ENCODE assay signal across 9 mouse cellular contexts in the genomic region with DNA sequence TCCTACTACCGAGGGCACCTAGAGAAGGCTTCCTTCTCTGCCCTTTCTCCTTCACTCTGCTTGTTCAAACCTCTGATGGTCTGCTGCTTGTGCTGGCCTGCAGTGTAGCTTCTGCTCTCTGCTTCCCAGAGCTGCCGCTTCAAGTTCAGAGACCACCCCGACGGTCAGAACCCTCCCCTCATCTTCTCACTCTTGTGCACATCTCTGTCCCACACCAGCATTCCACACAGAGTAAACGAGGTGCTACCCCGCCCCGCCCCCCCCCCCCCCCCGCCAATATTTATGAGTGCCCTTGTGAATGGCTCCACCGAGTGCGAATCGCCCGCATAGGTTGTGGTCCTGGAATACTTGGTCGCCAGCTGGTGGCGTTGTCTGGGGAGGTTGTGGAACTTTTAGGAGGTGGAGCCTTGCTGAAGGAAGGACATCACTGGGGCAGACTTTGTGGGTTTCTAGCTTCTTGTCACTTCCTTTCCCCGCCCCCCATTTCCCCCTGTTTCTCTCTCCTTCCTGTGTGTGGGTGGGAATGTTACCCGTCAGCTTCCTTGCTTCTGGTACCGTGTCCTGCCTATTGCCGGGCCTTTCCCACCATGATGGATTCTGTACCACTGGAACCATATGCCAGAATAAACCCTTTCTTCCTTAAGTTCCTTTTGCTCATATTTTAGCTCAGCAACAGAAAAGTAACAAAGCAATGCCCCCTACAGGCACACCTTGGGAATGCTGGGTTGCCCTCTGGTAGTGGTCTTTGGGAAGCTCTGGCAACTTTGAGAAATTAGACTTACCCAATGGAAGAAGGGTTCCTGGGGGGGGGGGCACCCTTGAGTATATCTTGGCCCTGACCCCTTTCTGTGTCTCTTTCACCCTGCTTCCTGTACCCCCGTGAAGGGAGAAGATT. TPM values are rescaled to one million over a fixed set of nuclear protein-coding genes. Genes with fewer than 3 reads are reported as not detected.
DNase-seq lines count a peak whose midpoint lies in the region; ATAC-seq lines count a peak whose summit lies in the region.
"Had no signal": no experiment of that assay in that cellular context is flagged by ENCODE, and none has a peak within 500 bp of the region (broad histone marks: within the 10 kb centered on the region; RNA-seq: fewer than 3 reads in every experiment).

No protein-coding gene starts in this region.

- DNase-seq in heart, embryonic 10.5 days (ENCODE audit: low spot score): no peak
- DNase-seq in heart, postnatal 36 days: no peak
- peak; percentile 71 for DNase-seq in MEL-GATA-1-ER (ENCODE audit: extremely low read depth, low read depth)
- no peak for DNase-seq in liver, embryonic 11.5 days (ENCODE audit: low spot score)
- DNase-seq in retina, embryonic 14.5 days (ENCODE audit: low spot score): peak; percentile 58
- DNase-seq in frontal cortex, postnatal 36 days (ENCODE audit: low spot score in 2 of 2): no peak
- DNase-seq in left cerebral cortex, postnatal 10 days (ENCODE audit: extremely low spot score in 1 of 2, low spot score in 2 of 2): no peak

- peak overlapping the region; percentile 84 for H3K27ac ChIP-seq in heart, embryonic 10.5 days
- H3K27ac ChIP-seq in heart, embryonic 15.5 days: peak overlapping the region; percentile 66
- H3K27ac ChIP-seq in liver, embryonic 11.5 days (ENCODE audit: low read depth, low read length): peak overlapping the region; percentile 30
- H3K27ac ChIP-seq: embryonic facial prominence, embryonic 13.5 days had no signal

- peak overlapping the region; percentile 24; the same call in 1 of the 2 replicates for H3K4me3 ChIP-seq in heart, embryonic 10.5 days
- H3K4me3 ChIP-seq in heart, embryonic 15.5 days: no peak overlapping the region
- peak overlapping the region; percentile 28 for H3K4me3 ChIP-seq in liver, embryonic 11.5 days (ENCODE audit: low read depth, low read length)
- H3K4me3 ChIP-seq: embryonic facial prominence, embryonic 13.5 days had no signal

- ATAC-seq in heart, embryonic 15.5 days (replicated peaks; ENCODE audit: insufficient number of reproducible peaks, insufficient read depth, low FRiP score, low read depth): no peak
- peak; percentile 27; the same call in 1 of the 2 replicates for ATAC-seq in liver, embryonic 11.5 days (replicated peaks; ENCODE audit: low FRiP score)

- 33% methylated on average over 19 of the region's 19 CpGs for WGBS in heart, embryonic 10.5 days
- WGBS in heart, embryonic 15.5 days: 30% methylated on average over 18 of the region's 19 CpGs
- 21% methylated on average over 15 of the region's 19 CpGs for WGBS in liver, embryonic 11.5 days

- intact Hi-C loops in heart, postnatal 36 days (cut with DNase I): no loop called here
- intact Hi-C loops in left cerebral cortex, postnatal 10 days (cut with DNase I): no loop called here

- H3K4me1 ChIP-seq in heart, embryonic 10.5 days: peaks cover 24% of the 10 kb centered on the region
- H3K4me1 ChIP-seq in heart, embryonic 15.5 days (replicated peaks): peaks cover 21% of the 10 kb centered on the region
- peaks cover 27% of the 10 kb centered on the region for H3K4me1 ChIP-seq in liver, embryonic 11.5 days (replicated peaks; ENCODE audit: control insufficient read depth, insufficient read depth, low read length)

- no peak overlapping the region for H3K4me2 ChIP-seq in heart, embryonic 15.5 days
- H3K4me2 ChIP-seq in liver, embryonic 11.5 days: peak overlapping the region; percentile 51
- H3K4me2 ChIP-seq: embryonic facial prominence, embryonic 13.5 days had no signal

- H3K9ac ChIP-seq in heart, embryonic 15.5 days: no peak overlapping the region
- 0 out of 2 replicates have a peak overlapping the region, but pooled peaks have one; percentile 30 for H3K9ac ChIP-seq in liver, embryonic 11.5 days (ENCODE audit: low read depth, low read length)
- H3K9ac ChIP-seq: embryonic facial prominence, embryonic 13.5 days had no signal

- no peaks in the 10 kb centered on the region for H3K27me3 ChIP-seq in heart, embryonic 10.5 days (ENCODE audit: insufficient read depth, poor library complexity, severe bottlenecking)
- no peaks in the 10 kb centered on the region for H3K27me3 ChIP-seq in heart, embryonic 15.5 days
- H3K27me3 ChIP-seq in liver, embryonic 11.5 days (replicated peaks; ENCODE audit: control insufficient read depth, insufficient read depth, low read length): no peaks in the 10 kb centered on the region
- H3K27me3 ChIP-seq: embryonic facial prominence, embryonic 13.5 days had no signal

- no peaks in the 10 kb centered on the region for H3K36me3 ChIP-seq in heart, embryonic 10.5 days
- H3K36me3 ChIP-seq in heart, embryonic 15.5 days: no peaks in the 10 kb centered on the region
- H3K36me3 ChIP-seq in liver, embryonic 11.5 days (ENCODE audit: control insufficient read depth, insufficient read depth, low read length): no peaks in the 10 kb centered on the region
- H3K36me3 ChIP-seq: embryonic facial prominence, embryonic 13.5 days had no signal

- no peaks in the 10 kb centered on the region for H3K9me3 ChIP-seq in heart, embryonic 10.5 days
- H3K9me3 ChIP-seq in heart, embryonic 15.5 days (replicated peaks): no peaks in the 10 kb centered on the region
- H3K9me3 ChIP-seq in liver, embryonic 11.5 days (ENCODE audit: control insufficient read depth, low read length): no peaks in the 10 kb centered on the region
- H3K9me3 ChIP-seq: embryonic facial prominence, embryonic 13.5 days had no signal

RNA-seq across cellular contexts. Expression of a gene that starts 0.6 kb away (rescaled TPM):
- polyA plus RNA-seq in heart, embryonic 10.5 days (2016; fragmentation: Nextera tagmentation; extraction: Ambion mirVana): 58.1 and 70.9 TPM in 2 replicates
- total RNA-seq in heart, postnatal 36 days (2021): 10 to 100 TPM; 33.6 to 37.9 TPM
- polyA plus RNA-seq in heart, embryonic 15.5 days (2015; fragmentation: Nextera tagmentation; extraction: Ambion mirVana): 41.4 and 56.8 TPM in 2 replicates
- polyA plus RNA-seq in liver, embryonic 11.5 days (2014; fragmentation: Nextera tagmentation; extraction: Ambion mirVana): 40.9 and 47.6 TPM in 2 replicates
- 100 to 1,000 TPM; 131 to 138 TPM for total RNA-seq in left cerebral cortex, postnatal 10 days (2021)

RNA-seq across cellular contexts. Expression of a gene that starts 29.5 kb away (rescaled TPM):
- 3.9 and 4.3 TPM in 2 replicates for polyA plus RNA-seq in heart, embryonic 10.5 days (2016; fragmentation: Nextera tagmentation; extraction: Ambion mirVana)
- total RNA-seq in heart, postnatal 36 days (2021): 10 to 100 TPM; 29.2 to 29.5 TPM
- 3.7 and 4.0 TPM in 2 replicates for polyA plus RNA-seq in heart, embryonic 15.5 days (2015; fragmentation: Nextera tagmentation; extraction: Ambion mirVana)
- 0.57 and 1.0 TPM in 2 replicates for polyA plus RNA-seq in liver, embryonic 11.5 days (2014; fragmentation: Nextera tagmentation; extraction: Ambion mirVana)
- total RNA-seq in left cerebral cortex, postnatal 10 days (2021): 100 to 1,000 TPM; 176 to 205 TPM

RNA-seq across cellular contexts. Expression of a gene that starts 41.2 kb away (rescaled TPM):
- 3.6 and 15.0 TPM in 2 replicates for polyA plus RNA-seq in heart, embryonic 10.5 days (2016; fragmentation: Nextera tagmentation; extraction: Ambion mirVana)
- 1 to 10 TPM; 1.9 to 3.9 TPM for total RNA-seq in heart, postnatal 36 days (2021)
- polyA plus RNA-seq in heart, embryonic 15.5 days (2015; fragmentation: Nextera tagmentation; extraction: Ambion mirVana): 1.5 and 4.8 TPM in 2 replicates
- polyA plus RNA-seq in liver, embryonic 11.5 days (2014; fragmentation: Nextera tagmentation; extraction: Ambion mirVana): 36.6 and 38.3 TPM in 2 replicates
- total RNA-seq in left cerebral cortex, postnatal 10 days (2021): 1 to 10 TPM; 1.2 to 1.9 TPM

Comparison
In these comparisons a context has a peak if more than half of its experiments do, and no peak if none do; other contexts are left out.
1. DNase-seq: peak in MEL-GATA-1-ER (single experiment) and retina, embryonic 14.5 days (single experiment); none in heart, embryonic 10.5 days (single experiment), heart, postnatal 36 days (0 of 2), liver, embryonic 11.5 days (single experiment), frontal cortex, postnatal 36 days (0 of 2) and left cerebral cortex, postnatal 10 days (0 of 2).
2. H3K27ac ChIP-seq: peak in every context shown above with its lines; median percentile 84 in heart, embryonic 10.5 days; 66 in heart, embryonic 15.5 days; 30 in liver, embryonic 11.5 days.